Mouse (Mus musculus): ENCODE results near the gene Hecw1. TPM values are rescaled to one million over a fixed set of nuclear protein-coding genes. Genes with fewer than 3 reads are reported as not detected.
A peak's percentile ranks its signal among the peaks of the same experiment; 100 is the strongest.

Hecw1 gene
- total and polyA plus RNA-seq, 2 experiments from 2014 or later = 32.9 to 140 TPM

DNA sequence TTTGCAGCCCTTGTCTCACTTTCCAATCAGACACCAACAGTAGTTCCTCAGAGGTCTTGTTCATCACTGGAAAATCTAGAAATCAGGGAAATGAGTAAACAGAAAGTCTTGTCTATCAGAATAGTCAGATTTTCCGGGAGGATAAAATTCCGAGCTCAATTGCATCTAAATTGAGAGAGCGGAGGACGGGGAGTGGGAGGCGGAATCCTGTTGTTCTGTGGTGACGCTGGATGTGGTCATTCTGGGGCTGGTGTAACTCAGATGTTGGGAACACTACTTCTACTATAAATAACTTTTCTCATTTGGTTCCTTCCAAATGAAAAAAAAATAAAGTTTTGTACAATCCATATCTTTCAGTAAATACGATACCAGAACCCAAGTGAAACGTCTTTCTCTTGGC is 24.2 kb downstream of the Hecw1 start:
- H3K9me3 ChIP-seq (ENCODE audit: low read length) = no peaks in the 10 kb centered on the region
- no peaks in the 10 kb centered on the region for H3K4me1 ChIP-seq (ENCODE audit: insufficient read depth, low read length)
- TF ChIP-seq CTCF (IDR thresholded peaks at IDR 0.05) = no peak
- 90% methylated on average over 8 of the region's 8 CpGs for WGBS
- no peak overlapping the region for H3K27ac ChIP-seq (ENCODE audit: low read depth, low read length)
- no peak overlapping the region for H3K9ac ChIP-seq (replicated peaks; ENCODE audit: low read length, poor library complexity, severe bottlenecking)
- H3K4me2 ChIP-seq (ENCODE audit: low read depth, low read length, poor library complexity, severe bottlenecking) = no peak overlapping the region
- no peaks in the 10 kb centered on the region for H3K27me3 ChIP-seq (ENCODE audit: insufficient read depth, low read length)
- no peak for ATAC-seq (ENCODE audit: low FRiP score)
- no peak overlapping the region for H3K4me3 ChIP-seq (ENCODE audit: low read depth, low read length)
- DNase-seq (ENCODE audit: low spot score) = no peak
- H3K36me3 ChIP-seq (ENCODE audit: insufficient read depth, low read length) = 0 out of 2 replicates have a peak, but pooled peaks cover 3% of the 10 kb centered on the region

GRCm38 (mm10) chr13:14496954-14497353 is 26.1 kb downstream of the Hecw1 start:
- 77% methylated on average over 2 of the region's 2 CpGs for WGBS
- Histone ChIP-seq H3K27ac (ENCODE audit: low read depth, low read length) (no peak overlapping the region), H3K4me2 (ENCODE audit: low read depth, low read length, poor library complexity, severe bottlenecking) (no peak overlapping the region), H3K4me3 (ENCODE audit: low read depth, low read length) (no peak overlapping the region), H3K36me3 (ENCODE audit: insufficient read depth, low read length) (0 out of 2 replicates have a peak, but pooled peaks cover 3% of the 10 kb centered on the region), H3K27me3 (ENCODE audit: insufficient read depth, low read length) (no peaks in the 10 kb centered on the region), H3K4me1 (ENCODE audit: insufficient read depth, low read length) (no peaks in the 10 kb centered on the region), H3K9ac (replicated peaks; ENCODE audit: low read length, poor library complexity, severe bottlenecking) (no peak overlapping the region), H3K9me3 (ENCODE audit: low read length) (no peaks in the 10 kb centered on the region)
- DNase-seq (ENCODE audit: low spot score) (no peak), ATAC-seq (ENCODE audit: low FRiP score) (no peak)
- TF ChIP-seq CTCF (IDR thresholded peaks at IDR 0.05) = no peak

DNA sequence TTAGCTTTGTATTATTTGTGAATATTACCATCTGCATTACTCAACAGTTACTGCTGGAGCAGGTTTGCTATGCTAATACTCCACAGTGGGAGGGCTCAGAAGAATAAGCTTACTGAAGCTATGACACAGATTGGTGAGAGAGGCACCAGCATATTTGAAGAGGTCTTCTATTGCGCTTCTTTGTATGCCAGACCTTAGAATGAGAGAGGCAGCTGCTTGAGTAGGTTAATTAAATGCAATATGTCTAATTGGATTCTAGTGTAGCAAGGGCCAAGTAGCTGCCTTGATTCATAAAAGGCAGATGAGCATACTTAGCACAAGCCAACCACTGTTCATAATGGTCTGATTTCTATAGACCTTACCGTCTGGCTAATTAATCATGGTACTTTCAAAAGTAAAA is 35.2 kb downstream of the Hecw1 start:
- 69% methylated on average over 2 of the region's 2 CpGs for WGBS
- H3K27me3 ChIP-seq (ENCODE audit: insufficient read depth, low read length) = no peaks in the 10 kb centered on the region
- no peaks in the 10 kb centered on the region for H3K36me3 ChIP-seq (ENCODE audit: insufficient read depth, low read length)
- peak; percentile 7 for DNase-seq (ENCODE audit: low spot score)
- no peak for ATAC-seq (ENCODE audit: low FRiP score)
- no peak overlapping the region for H3K4me3 ChIP-seq (ENCODE audit: low read depth, low read length)
- no peaks in the 10 kb centered on the region for H3K4me1 ChIP-seq (ENCODE audit: insufficient read depth, low read length)
- no peak overlapping the region for H3K4me2 ChIP-seq (ENCODE audit: low read depth, low read length, poor library complexity, severe bottlenecking)
- H3K9me3 ChIP-seq (ENCODE audit: low read length) = no peaks in the 10 kb centered on the region
- TF ChIP-seq CTCF (IDR thresholded peaks at IDR 0.05) = no peak
- no peak overlapping the region for H3K9ac ChIP-seq (replicated peaks; ENCODE audit: low read length, poor library complexity, severe bottlenecking)
- H3K27ac ChIP-seq (ENCODE audit: low read depth, low read length) = no peak overlapping the region

- no peak for TF ChIP-seq CTCF (IDR thresholded peaks at IDR 0.05)
- no peaks in the 10 kb centered on the region for H3K36me3 ChIP-seq (ENCODE audit: insufficient read depth, low read length)
- ATAC-seq (ENCODE audit: low FRiP score) = 0 out of 2 replicates have a peak, but pooled peaks have one; percentile 27
- H3K27ac ChIP-seq (ENCODE audit: low read depth, low read length) = no peak overlapping the region
- no peak overlapping the region for H3K4me3 ChIP-seq (ENCODE audit: low read depth, low read length)
- 82% methylated on average over 1 of the region's 1 CpGs for WGBS
- H3K9ac ChIP-seq (replicated peaks; ENCODE audit: low read length, poor library complexity, severe bottlenecking) = no peak overlapping the region
- no peaks in the 10 kb centered on the region for H3K9me3 ChIP-seq (ENCODE audit: low read length)
- no peak overlapping the region for H3K4me2 ChIP-seq (ENCODE audit: low read depth, low read length, poor library complexity, severe bottlenecking)
- no peak for DNase-seq (ENCODE audit: low spot score)
- H3K27me3 ChIP-seq (ENCODE audit: insufficient read depth, low read length) = no peaks in the 10 kb centered on the region
- no peaks in the 10 kb centered on the region for H3K4me1 ChIP-seq (ENCODE audit: insufficient read depth, low read length)
These were observed 51.9 kb downstream of the Hecw1 start for GRCm38 (mm10) chr13:14471121-14471520.

GRCm38 (mm10) chr13:14467517-14467916 is 55.5 kb downstream of the Hecw1 start:
- Histone ChIP-seq H3K4me3 (ENCODE audit: low read depth, low read length) (no peak overlapping the region), H3K36me3 (ENCODE audit: insufficient read depth, low read length) (no peaks in the 10 kb centered on the region), H3K4me2 (ENCODE audit: low read depth, low read length, poor library complexity, severe bottlenecking) (no peak overlapping the region), H3K27me3 (ENCODE audit: insufficient read depth, low read length) (no peaks in the 10 kb centered on the region), H3K27ac (ENCODE audit: low read depth, low read length) (no peak overlapping the region), H3K9me3 (ENCODE audit: low read length) (no peaks in the 10 kb centered on the region), H3K4me1 (ENCODE audit: insufficient read depth, low read length) (no peaks in the 10 kb centered on the region), H3K9ac (replicated peaks; ENCODE audit: low read length, poor library complexity, severe bottlenecking) (no peak overlapping the region)
- peak; percentile 36 for DNase-seq (ENCODE audit: low spot score)
- 81% methylated on average over 3 of the region's 3 CpGs for WGBS
- ATAC-seq (ENCODE audit: low FRiP score) = no peak
- TF ChIP-seq CTCF (IDR thresholded peaks at IDR 0.05) = no peak

- H3K4me3 ChIP-seq (ENCODE audit: low read depth, low read length) = no peak overlapping the region
- H3K4me2 ChIP-seq (ENCODE audit: low read depth, low read length, poor library complexity, severe bottlenecking) = no peak overlapping the region
- no peaks in the 10 kb centered on the region for H3K9me3 ChIP-seq (ENCODE audit: low read length)
- ATAC-seq (ENCODE audit: low FRiP score) (no peak), DNase-seq (ENCODE audit: low spot score) (no peak)
- H3K9ac ChIP-seq (replicated peaks; ENCODE audit: low read length, poor library complexity, severe bottlenecking) = no peak overlapping the region
- no peaks in the 10 kb centered on the region for H3K36me3 ChIP-seq (ENCODE audit: insufficient read depth, low read length)
- no peaks in the 10 kb centered on the region for H3K4me1 ChIP-seq (ENCODE audit: insufficient read depth, low read length)
- H3K27ac ChIP-seq (ENCODE audit: low read depth, low read length) = no peak overlapping the region
- no peak for TF ChIP-seq CTCF (IDR thresholded peaks at IDR 0.05)
- 80% methylated on average over 5 of the region's 5 CpGs for WGBS
- H3K27me3 ChIP-seq (ENCODE audit: insufficient read depth, low read length) = no peaks in the 10 kb centered on the region
These were observed 62.0 kb downstream of the Hecw1 start for GRCm38 (mm10) chr13:14461036-14461435.

All from midbrain, postnatal 0 days (tissue).